Mouse (Mus musculus) stomach, embryonic 15.5 days (tissue): ENCODE results near the gene Nlrc5. TPM values are rescaled to one million over a fixed set of nuclear protein-coding genes. Genes with fewer than 3 reads are reported as not detected.

Experiments
- ATAC-seq: fragments of 200-750 bp; cut with Nextera tagmentation; 2 replicates; pipeline ENCODE4 v1.8.0; 2017; ENCODE audit warnings: low read depth, moderate number of reproducible peaks, moderate TSS enrichment; ENCODE audit not compliant: insufficient read depth, low FRiP score
- H3K27ac ChIP-seq: fragments of 300-500 bp; sonication (generic); 2 replicates; pipeline ENCODE4 v1.5.1; 2015; ENCODE audit warnings: mild to moderate bottlenecking, inconsistent platforms
- H3K27me3 ChIP-seq: fragments of 300-500 bp; sonication (generic); replicated peaks from 2 replicates; pipeline ENCODE4 v1.6.1; 2015; ENCODE audit warnings: inconsistent platforms
- H3K36me3 ChIP-seq: fragments of 300-500 bp; sonication (generic); 2 replicates; pipeline ENCODE4 v1.6.1; 2015; ENCODE audit warnings: inconsistent platforms
- H3K4me1 ChIP-seq: fragments of 300-500 bp; sonication (generic); 2 replicates; pipeline ENCODE4 v1.6.1; 2015; ENCODE audit warnings: inconsistent platforms
- H3K4me2 ChIP-seq: fragments of 300-500 bp; sonication (generic); 2 replicates; pipeline ENCODE4 v1.6.1; 2015; ENCODE audit warnings: mild to moderate bottlenecking, inconsistent platforms
- H3K4me3 ChIP-seq: fragments of 300-500 bp; sonication (generic); replicated peaks from 2 replicates; pipeline ENCODE4 v1.5.1; 2015; ENCODE audit warnings: inconsistent platforms
- H3K9ac ChIP-seq: fragments of 300-500 bp; sonication (generic); 2 replicates; pipeline ENCODE4 v1.6.1; 2015; ENCODE audit warnings: inconsistent platforms
- H3K9me3 ChIP-seq: fragments of 300-500 bp; sonication (generic); 2 replicates; pipeline ENCODE4 v1.6.1; 2016; ENCODE audit warnings: inconsistent platforms
- WGBS: fragments of 180-500 bp; shearing (Covaris S2); methylation state at CpG from one replicate; pipeline ENCODE4 v1.1.7; 2015; 5-methylcytosine and 5-hydroxymethylcytosine counted together
- polyA plus RNA-seq: library from polyadenylated mRNA; unstranded; fragments of >200 nt; fragmentation: Nextera tagmentation; extraction: Ambion mirVana; gene quantifications from 2 replicates; pipeline ENCODE4 v1.2.1, GENCODE M21; 2015

Gene Nlrc5
- polyA plus RNA-seq, result 0.51 and 0.54 TPM in 2 replicates

DNA sequence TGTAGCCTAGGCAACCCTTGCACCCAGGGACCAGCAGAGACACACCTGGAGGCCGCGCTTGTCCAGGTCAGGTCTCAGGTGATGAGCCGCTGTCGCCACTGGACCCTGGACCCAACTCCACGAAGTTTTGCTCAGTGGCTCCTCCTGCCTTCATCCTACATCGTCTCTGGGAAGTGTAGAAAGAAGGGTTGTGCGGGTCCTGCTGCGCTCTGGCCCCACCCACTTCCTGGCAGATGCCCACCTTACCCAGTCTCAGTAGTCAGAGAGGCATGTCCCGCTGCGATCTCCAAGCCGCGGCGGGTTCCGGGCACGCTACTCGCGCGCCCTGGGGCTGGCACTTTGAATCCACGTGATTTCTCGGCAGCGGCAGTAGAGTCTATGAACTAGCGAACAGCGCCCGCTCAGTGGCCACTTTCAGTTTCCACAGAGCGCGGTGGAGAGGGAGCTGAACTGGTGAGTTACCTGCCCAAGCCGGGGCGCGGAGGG, at the start of gene Nlrc5:
TSS of gene Nlrc5 (plus strand) at position 376 of the 486 bp plus-strand sequence.
- under 1% methylated on average over 29 of the region's 29 CpGs for WGBS
- H3K27me3 ChIP-seq, result peaks cover 5% of the 10 kb centered on the region; the same call in 1 of the 2 replicates
- H3K4me1 ChIP-seq, result peaks cover 4% of the 10 kb centered on the region; the same call in 1 of the 2 replicates
- no peaks in the 10 kb centered on the region for H3K36me3 ChIP-seq
- peak within 1 kb of the TSS; percentile 88 for H3K4me2 ChIP-seq
- ATAC-seq, result peak; percentile 39; the same call in 1 of the 2 replicates
- H3K4me3 ChIP-seq, result peak within 1 kb of the TSS; percentile 50
- no peak within 1 kb of the TSS for H3K27ac ChIP-seq
- 0 out of 2 replicates have a peak within 1 kb of the TSS, but pooled peaks have one; percentile 3 for H3K9ac ChIP-seq
- H3K9me3 ChIP-seq, result no peaks in the 10 kb centered on the region

DNA sequence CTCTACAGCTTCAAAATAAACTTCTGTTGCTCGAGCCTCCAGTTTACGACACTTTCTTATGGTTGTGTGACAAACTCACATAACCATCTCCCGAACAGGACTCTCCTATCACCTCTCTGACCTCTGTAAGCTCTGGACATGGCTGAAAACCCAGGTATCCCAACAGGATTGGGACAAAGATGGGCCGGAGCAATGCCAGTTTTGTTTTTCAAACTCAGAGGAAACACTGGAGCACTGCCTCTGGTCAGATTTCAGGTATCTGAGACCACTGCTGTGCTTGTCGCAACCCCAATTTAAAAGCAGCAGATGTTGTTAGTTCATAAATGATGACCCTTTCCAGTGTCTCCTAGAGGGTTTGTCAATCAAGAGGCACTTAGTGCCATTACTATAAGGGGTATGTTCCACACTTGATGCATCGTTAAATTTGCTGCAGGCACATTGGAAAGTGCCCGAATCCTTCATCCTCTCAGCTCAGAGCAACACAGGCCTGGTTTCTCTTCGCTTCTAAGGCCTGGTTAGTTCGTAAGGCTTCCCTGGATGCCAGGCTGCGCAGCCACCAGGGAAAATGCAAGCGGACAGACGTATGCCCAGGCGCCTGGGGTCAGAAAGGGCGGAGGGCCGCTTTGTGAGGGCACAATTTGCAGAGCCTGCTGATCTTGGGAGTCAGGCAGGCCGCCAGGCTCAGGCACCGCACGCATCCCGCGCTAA, 48.5 kb upstream of the Nlrc5 start:
- Histone ChIP-seq H3K36me3 (peaks cover 12% of the 10 kb centered on the region), H3K9ac (peak overlapping the region; percentile 96), H3K27me3 (no peaks in the 10 kb centered on the region), H3K27ac (peak overlapping the region; percentile 86), H3K4me2 (peak overlapping the region; percentile 74), H3K9me3 (no peaks in the 10 kb centered on the region), H3K4me1 (peaks cover 5% of the 10 kb centered on the region; the same call in 1 of the 2 replicates), H3K4me3 (peak overlapping the region; percentile 80)
- no peak for ATAC-seq
- 25% methylated on average over 20 of the region's 20 CpGs for WGBS

DNA sequence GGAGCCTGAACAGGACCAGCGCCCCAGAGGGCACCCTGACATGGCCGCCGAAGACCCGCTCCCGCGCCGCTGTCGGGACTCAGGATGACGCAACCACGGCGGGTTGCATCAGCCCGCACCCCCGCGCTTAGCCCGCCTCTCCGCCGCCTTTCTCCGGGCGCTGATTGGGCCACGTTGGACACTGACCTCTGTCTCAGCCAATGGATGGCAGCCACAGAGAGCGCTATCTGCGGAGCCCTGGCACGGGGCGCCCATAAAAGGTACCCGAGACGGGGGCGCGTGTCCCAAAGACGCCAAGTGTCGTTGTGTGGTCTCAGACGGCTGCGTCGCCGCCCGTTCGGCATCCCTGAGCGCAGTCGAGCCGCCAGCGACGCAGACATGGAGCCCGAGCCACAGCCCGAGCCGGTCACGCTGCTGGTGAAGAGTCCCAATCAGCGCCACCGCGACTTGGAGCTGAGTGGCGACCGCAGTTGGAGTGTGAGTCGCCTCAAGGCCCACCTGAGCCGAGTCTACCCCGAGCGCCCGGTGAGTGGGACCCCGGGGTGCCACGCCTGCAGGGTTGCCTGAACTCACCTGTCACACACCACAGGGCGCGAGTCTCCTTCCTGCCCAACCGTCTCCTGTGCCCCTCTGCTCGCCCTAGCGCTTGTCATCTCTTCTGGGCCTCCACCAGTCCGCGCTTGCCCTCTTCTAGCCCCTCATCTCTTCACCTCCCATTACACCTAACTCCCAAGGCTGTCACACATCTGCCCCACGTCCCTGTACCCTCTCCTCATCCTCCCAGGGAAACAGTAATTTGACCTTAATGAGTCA, 47.7 kb upstream of the Nlrc5 start, which contains the start of gene Herpud1:
TSS of gene Herpud1 (plus strand) at position 225 of the 813 bp plus-strand sequence.
- peak; percentile 98 for ATAC-seq
- Histone ChIP-seq H3K9me3 (no peaks in the 10 kb centered on the region), H3K9ac (peak within 1 kb of the TSS; percentile 96), H3K36me3 (peaks cover 20% of the 10 kb centered on the region), H3K27me3 (no peaks in the 10 kb centered on the region), H3K4me3 (peak within 1 kb of the TSS; percentile 80), H3K27ac (peak within 1 kb of the TSS; percentile 90), H3K4me1 (peaks cover 5% of the 10 kb centered on the region; the same call in 1 of the 2 replicates), H3K4me2 (peak within 1 kb of the TSS; percentile 74)
- WGBS, result under 1% methylated on average over 65 of the region's 65 CpGs

DNA sequence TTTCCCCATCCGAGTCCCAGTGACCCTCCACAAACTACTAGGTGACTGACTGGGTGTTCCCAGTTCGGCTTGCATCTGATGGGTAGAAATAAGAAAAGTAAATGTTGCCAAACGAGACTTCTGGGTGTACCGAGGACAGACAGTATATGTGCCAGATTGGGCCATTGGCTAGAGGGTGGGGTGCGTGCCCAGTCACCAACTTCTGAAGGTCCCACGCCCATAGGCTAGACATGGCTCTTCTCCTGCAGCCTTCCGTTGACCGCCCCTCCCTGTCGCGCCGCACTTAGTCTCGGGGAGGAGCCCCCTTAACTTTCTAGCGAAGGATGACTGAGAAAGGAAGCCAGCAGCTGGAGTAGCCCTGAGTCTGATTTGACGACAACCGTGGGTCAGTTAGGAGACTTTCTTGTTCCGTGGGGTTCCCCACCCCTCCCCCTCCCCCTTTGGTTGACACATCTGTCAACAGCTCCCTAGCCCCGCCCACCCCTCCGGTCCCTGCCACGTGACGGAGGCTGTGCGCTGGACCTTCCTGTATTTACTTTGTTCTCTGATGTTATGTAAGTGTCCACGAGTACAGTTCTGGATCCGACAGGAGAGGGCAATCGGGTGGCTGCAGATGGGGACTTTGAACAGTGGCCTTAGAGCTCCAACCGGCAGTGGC, 47.0 kb upstream of the Nlrc5 start:
- H3K27ac ChIP-seq, result peak overlapping the region; percentile 90
- H3K4me3 ChIP-seq, result peak overlapping the region; percentile 80
- H3K4me1 ChIP-seq, result peaks cover 5% of the 10 kb centered on the region; the same call in 1 of the 2 replicates
- peak overlapping the region; percentile 74 for H3K4me2 ChIP-seq
- ATAC-seq, result peak; percentile 65
- peaks cover 27% of the 10 kb centered on the region for H3K36me3 ChIP-seq
- H3K9ac ChIP-seq, result peak overlapping the region; percentile 96
- H3K27me3 ChIP-seq, result no peaks in the 10 kb centered on the region
- under 1% methylated on average over 20 of the region's 25 CpGs for WGBS
- no peaks in the 10 kb centered on the region for H3K9me3 ChIP-seq

DNA sequence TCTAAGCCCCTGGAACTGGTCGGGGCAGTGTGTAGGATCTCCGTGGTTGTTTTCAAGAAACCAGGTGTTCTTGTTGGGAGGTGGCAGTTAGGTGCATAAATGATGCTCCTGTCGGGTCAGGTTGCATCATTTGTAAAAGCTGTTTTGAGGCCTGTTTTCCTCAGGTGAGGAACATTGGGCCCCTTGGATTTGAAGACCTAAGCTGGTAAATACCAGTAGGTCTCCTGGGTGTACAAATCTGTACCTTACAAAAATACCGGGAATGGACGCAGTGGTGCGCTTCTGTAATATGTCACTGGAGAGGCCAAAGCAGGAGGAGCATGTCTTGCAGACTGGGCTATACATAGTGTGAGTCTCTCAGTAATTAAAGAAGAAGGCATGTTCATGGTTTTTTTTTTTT, 46.4 kb upstream of the Nlrc5 start:
- WGBS, result 18% methylated on average over 6 of the region's 6 CpGs
- H3K4me1 ChIP-seq, result peaks cover 5% of the 10 kb centered on the region; the same call in 1 of the 2 replicates
- H3K4me2 ChIP-seq, result peak overlapping the region; percentile 74
- ATAC-seq, result no peak
- H3K36me3 ChIP-seq, result peaks cover 32% of the 10 kb centered on the region
- peak overlapping the region; percentile 80 for H3K4me3 ChIP-seq
- H3K9ac ChIP-seq, result peak overlapping the region; percentile 38; the same call in 1 of the 2 replicates
- H3K27me3 ChIP-seq, result no peaks in the 10 kb centered on the region
- peak overlapping the region; percentile 90 for H3K27ac ChIP-seq
- no peaks in the 10 kb centered on the region for H3K9me3 ChIP-seq

DNA sequence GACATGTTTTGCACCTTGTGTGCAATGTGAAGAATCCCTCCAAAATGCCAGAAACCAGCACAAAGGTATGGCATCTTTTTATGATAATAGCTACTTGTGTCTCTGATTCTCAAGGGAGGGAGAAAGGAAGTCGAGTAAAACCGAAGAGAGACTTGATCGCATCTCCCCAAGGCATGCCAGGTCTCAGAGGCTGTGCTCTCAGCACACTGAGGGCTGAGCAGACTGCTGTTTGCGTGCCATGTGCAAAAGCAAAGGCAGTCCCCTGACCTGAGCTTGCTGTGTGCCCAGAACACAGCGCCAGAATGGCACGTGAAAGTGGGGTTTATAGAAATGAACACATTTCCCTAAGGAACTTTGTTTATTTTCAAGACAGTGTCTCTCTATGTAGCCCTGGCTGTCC, 44.6 kb upstream of the Nlrc5 start:
- no peak overlapping the region for H3K27ac ChIP-seq
- WGBS, result 88% methylated on average over 6 of the region's 6 CpGs
- ATAC-seq, result no peak
- no peak overlapping the region for H3K4me2 ChIP-seq
- H3K9me3 ChIP-seq, result no peaks in the 10 kb centered on the region
- peaks cover 5% of the 10 kb centered on the region; the same call in 1 of the 2 replicates for H3K4me1 ChIP-seq
- no peaks in the 10 kb centered on the region for H3K27me3 ChIP-seq
- peaks cover 44% of the 10 kb centered on the region for H3K36me3 ChIP-seq
- H3K9ac ChIP-seq, result no peak overlapping the region
- H3K4me3 ChIP-seq, result no peak overlapping the region

DNA sequence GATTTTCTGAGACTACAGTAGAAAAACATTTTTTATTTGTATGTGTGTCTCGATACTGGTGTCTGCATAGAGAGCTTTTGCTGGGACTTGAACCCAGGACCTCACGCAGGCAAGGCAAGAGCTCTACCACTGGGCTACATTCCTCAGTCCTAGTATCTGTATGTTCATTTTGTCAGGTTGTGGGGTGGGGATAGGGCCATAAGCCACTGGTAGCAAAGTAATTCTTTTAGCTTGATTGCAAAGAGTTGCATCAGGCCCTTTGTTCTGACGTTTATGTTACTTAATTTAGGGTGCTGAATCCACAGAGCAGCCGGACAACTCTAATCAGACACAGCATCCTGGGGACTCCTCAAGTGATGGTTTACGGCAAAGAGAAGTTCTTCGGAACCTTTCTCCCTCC, 43.7 kb upstream of the Nlrc5 start:
- H3K9me3 ChIP-seq, result no peaks in the 10 kb centered on the region
- no peaks in the 10 kb centered on the region for H3K27me3 ChIP-seq
- H3K27ac ChIP-seq, result no peak overlapping the region
- 91% methylated on average over 6 of the region's 6 CpGs for WGBS
- H3K9ac ChIP-seq, result no peak overlapping the region
- no peak overlapping the region for H3K4me3 ChIP-seq
- no peak for ATAC-seq
- no peak overlapping the region for H3K4me2 ChIP-seq
- H3K4me1 ChIP-seq, result peaks cover 5% of the 10 kb centered on the region; the same call in 1 of the 2 replicates
- H3K36me3 ChIP-seq, result peaks cover 52% of the 10 kb centered on the region

DNA sequence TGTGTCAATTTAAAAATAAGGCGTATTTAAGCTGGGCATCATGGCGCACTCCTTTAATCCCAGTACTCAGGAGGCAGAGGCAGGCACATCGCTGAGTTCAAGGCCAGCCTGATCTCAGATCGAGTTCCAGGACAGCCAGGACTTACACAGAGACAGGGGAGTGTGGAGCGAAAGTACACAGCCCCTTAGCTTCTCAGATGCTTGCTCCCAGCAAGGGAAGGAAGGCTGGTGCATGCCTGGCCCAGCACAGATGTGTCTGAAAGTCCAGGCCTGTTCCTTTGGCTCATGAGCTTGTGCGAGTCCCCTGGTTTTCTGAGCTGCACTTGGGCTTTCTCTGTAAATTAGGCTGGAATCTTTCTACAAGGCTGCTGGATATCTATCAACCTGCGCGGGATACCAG, 43.2 kb upstream of the Nlrc5 start:
- Histone ChIP-seq H3K4me1 (no peaks in the 10 kb centered on the region), H3K4me3 (no peak overlapping the region), H3K27me3 (no peaks in the 10 kb centered on the region), H3K4me2 (no peak overlapping the region), H3K36me3 (peaks cover 56% of the 10 kb centered on the region), H3K27ac (no peak overlapping the region), H3K9me3 (no peaks in the 10 kb centered on the region), H3K9ac (no peak overlapping the region)
- 97% methylated on average over 8 of the region's 8 CpGs for WGBS
- ATAC-seq, result no peak

DNA sequence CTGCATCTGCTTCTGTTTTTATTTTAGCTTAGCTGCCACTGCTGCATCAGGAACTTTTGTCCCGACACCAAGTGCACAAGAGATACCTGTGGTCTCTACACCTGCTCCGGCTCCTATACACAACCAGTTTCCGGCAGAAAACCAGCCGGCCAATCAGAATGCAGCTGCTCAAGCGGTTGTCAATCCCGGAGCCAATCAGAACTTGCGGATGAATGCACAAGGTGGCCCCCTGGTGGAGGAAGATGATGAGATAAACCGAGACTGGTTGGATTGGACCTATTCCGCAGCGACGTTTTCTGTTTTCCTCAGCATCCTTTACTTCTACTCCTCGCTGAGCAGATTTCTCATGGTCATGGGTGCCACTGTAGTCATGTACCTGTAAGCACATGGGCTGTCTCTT, 42.0 kb upstream of the Nlrc5 start:
- no peak overlapping the region for H3K4me3 ChIP-seq
- H3K9me3 ChIP-seq, result no peaks in the 10 kb centered on the region
- no peaks in the 10 kb centered on the region for H3K27me3 ChIP-seq
- H3K27ac ChIP-seq, result no peak overlapping the region
- no peak for ATAC-seq
- peaks cover 57% of the 10 kb centered on the region for H3K36me3 ChIP-seq
- H3K4me1 ChIP-seq, result no peaks in the 10 kb centered on the region
- no peak overlapping the region for H3K4me2 ChIP-seq
- H3K9ac ChIP-seq, result no peak overlapping the region
- WGBS, result 79% methylated on average over 12 of the region's 12 CpGs

DNA sequence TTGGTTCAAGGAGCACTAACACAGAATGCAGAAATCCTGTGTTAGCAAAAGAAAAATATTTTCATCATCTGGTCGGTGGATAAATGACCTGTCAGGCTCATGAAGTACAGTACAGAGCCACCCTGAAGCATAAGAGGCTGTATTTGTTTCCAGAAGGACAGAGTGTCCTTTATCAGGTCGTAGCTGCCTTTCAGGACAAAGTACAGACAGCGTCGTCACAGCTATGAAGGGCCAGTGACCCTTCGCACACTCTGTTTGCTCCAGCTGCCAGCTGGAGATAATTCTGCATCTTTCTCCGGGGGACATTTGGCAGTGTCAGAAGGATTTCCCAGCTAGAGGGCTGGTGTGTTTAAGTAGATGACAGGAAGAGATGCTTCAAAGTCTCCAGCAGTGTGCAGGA, 41.5 kb upstream of the Nlrc5 start:
- Histone ChIP-seq H3K4me1 (no peaks in the 10 kb centered on the region), H3K36me3 (peaks cover 60% of the 10 kb centered on the region), H3K27me3 (no peaks in the 10 kb centered on the region), H3K27ac (no peak overlapping the region), H3K4me3 (no peak overlapping the region), H3K4me2 (no peak overlapping the region), H3K9me3 (no peaks in the 10 kb centered on the region), H3K9ac (no peak overlapping the region)
- no peak for ATAC-seq
- WGBS, result 51% methylated on average over 6 of the region's 6 CpGs

DNA sequence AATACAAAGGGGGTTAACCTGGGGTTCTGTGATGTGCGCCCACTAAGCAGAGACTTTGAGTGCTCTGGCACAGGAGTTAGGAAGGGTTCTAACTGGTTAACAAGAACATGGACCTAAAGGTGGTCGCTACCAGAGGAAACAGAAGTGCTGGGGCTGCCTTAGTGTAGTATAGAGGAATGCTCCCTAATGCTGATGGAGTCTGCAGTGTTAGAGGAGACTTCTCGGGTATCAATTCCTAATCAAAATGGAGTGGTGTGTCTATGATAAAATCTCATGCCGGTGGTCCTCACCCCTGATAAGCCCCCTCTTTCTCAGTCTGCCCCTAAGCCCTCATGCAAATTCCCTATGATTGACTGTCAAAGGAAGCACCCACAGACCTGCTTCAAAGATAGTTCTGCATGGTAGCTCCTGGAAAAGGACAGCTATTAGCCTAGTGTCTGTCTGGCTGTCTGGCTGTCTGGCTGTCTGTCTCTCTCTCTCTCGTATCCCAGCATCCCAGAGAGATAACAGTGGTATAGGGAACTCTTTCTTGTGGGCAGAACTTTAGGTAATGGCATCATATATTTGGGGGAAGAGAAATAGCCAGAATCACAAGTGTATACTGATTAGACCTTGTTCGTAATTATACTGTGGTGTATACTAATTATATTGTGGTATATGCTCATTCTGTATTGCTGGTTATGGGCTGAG, 38.2 kb upstream of the Nlrc5 start:
- no peaks in the 10 kb centered on the region for H3K27me3 ChIP-seq
- H3K4me3 ChIP-seq, result no peak overlapping the region
- no peak overlapping the region for H3K27ac ChIP-seq
- no peak for ATAC-seq
- peaks cover 47% of the 10 kb centered on the region for H3K36me3 ChIP-seq
- H3K9ac ChIP-seq, result no peak overlapping the region
- no peaks in the 10 kb centered on the region for H3K9me3 ChIP-seq
- no peaks in the 10 kb centered on the region for H3K4me1 ChIP-seq
- 88% methylated on average over 6 of the region's 6 CpGs for WGBS
- H3K4me2 ChIP-seq, result no peak overlapping the region
